In genomic region chr12:45047172-45047571, GRCm38 (mm10) we compare ENCODE assay signal across 16 mouse cellular contexts. TPM values are rescaled to one million over a fixed set of nuclear protein-coding genes. Genes with fewer than 3 reads are reported as not detected.
DNase-seq lines count a peak whose midpoint lies in the region; ATAC-seq and TF ChIP-seq lines count a peak whose summit lies in the region.
"Had no signal": no experiment of that assay in that cellular context is flagged by ENCODE, and none has a peak within 500 bp of the region (broad histone marks: within the 10 kb centered on the region; RNA-seq: fewer than 3 reads in every experiment).

No protein-coding gene starts in this region.

- peak; percentile 81; the same call in 1 of the 2 replicates for ATAC-seq in kidney, postnatal 0 days (replicated peaks; ENCODE audit: low FRiP score, low read depth)
- ATAC-seq: forebrain, postnatal 0 days had no signal

- no peak for TF ChIP-seq CTCF in kidney, postnatal 0 days (IDR thresholded peaks at IDR 0.05; ENCODE audit: low read depth)

- peak overlapping the region; percentile 19 for H3K4me2 ChIP-seq in kidney, postnatal 0 days (ENCODE audit: low read length)
- H3K4me2 ChIP-seq: hindbrain, embryonic 15.5 days had no signal

- 32% methylated on average over 4 of the region's 4 CpGs for WGBS in kidney, postnatal 0 days

- no peaks in the 10 kb centered on the region for H3K36me3 ChIP-seq in kidney, postnatal 0 days (ENCODE audit: insufficient read depth, low read length)
- H3K36me3 ChIP-seq: hindbrain, embryonic 15.5 days had no signal

- H3K9ac ChIP-seq in kidney, postnatal 0 days (ENCODE audit: low read depth, low read length), result no peak overlapping the region
- H3K9ac ChIP-seq: forebrain, postnatal 0 days; hindbrain, embryonic 15.5 days had no signal

- no peaks in the 10 kb centered on the region for H3K27me3 ChIP-seq in kidney, postnatal 0 days (ENCODE audit: insufficient read depth, low read length)
- H3K27me3 ChIP-seq: hindbrain, embryonic 15.5 days had no signal

- no peak overlapping the region for H3K4me3 ChIP-seq in kidney, postnatal 0 days (replicated peaks; ENCODE audit: low read depth, low read length)
- H3K4me3 ChIP-seq: erythroblast, embryonic 14.5 days; hindbrain, embryonic 15.5 days had no signal

- peak overlapping the region; percentile 65 for H3K27ac ChIP-seq in kidney, postnatal 0 days
- H3K27ac ChIP-seq: hindbrain, embryonic 15.5 days had no signal

- 0 out of 2 replicates have a peak, but pooled peaks cover 3% of the 10 kb centered on the region for H3K4me1 ChIP-seq in kidney, postnatal 0 days (replicated peaks; ENCODE audit: insufficient read depth, low read length)

- no peaks in the 10 kb centered on the region for H3K9me3 ChIP-seq in kidney, postnatal 0 days (replicated peaks; ENCODE audit: low read length)
- H3K9me3 ChIP-seq: hindbrain, embryonic 15.5 days had no signal

- DNase-seq in adrenal gland, adult (ENCODE audit: inconsistent age in 2 of 2, low spot score in 1 of 2), result peak; percentile 28 to 74
- DNase-seq in adrenal gland, postnatal 36 days, result no peak
- peak; percentile 5 for DNase-seq in thymus, postnatal 0 days (ENCODE audit: low spot score)
- no peak for DNase-seq in thymus, adult 18-20 months
- DNase-seq in kidney, postnatal 0 days (ENCODE audit: low spot score), result peak; percentile 46
- no peak for DNase-seq in retina, postnatal 1 day
- DNase-seq in urinary bladder, postnatal 14 days (ENCODE audit: low spot score), result no peak
- no peak for DNase-seq in heart, adult 9 months (ENCODE audit: low spot score in 2 of 2)
- DNase-seq: cerebellum, adult 8-10 months; embryo, embryonic 11 days; forebrain, postnatal 0 days; heart, postnatal 10 days; layer of hippocampus, adult 9-11 months had no signal

RNA-seq across cellular contexts. Expression of gene Stxbp6, which starts 27.3 kb away (rescaled TPM):
- 10 to 100 TPM; 16.7 to 22.2 TPM for total RNA-seq in adrenal gland, postnatal 36 days (2021)
- 7.9 and 14.6 TPM in 2 replicates for polyA plus RNA-seq in thymus, postnatal 0 days (2015; fragmentation: Nextera tagmentation; extraction: Ambion mirVana)
- 20.3 and 21.7 TPM in 2 replicates for polyA plus RNA-seq in kidney, postnatal 0 days (2015; fragmentation: Nextera tagmentation; extraction: Ambion mirVana)
- total RNA-seq: megakaryocyte-erythroid progenitor cell, adult 5-6 weeks had no signal
- polyA plus RNA-seq: erythroblast, embryonic 14.5 days had no signal

Comparison
In these comparisons a context has a peak if more than half of its experiments do, and no peak if none do; other contexts are left out.
1. DNase-seq: peak in adrenal gland, adult (2 of 2), thymus, postnatal 0 days (single experiment) and kidney, postnatal 0 days (single experiment); none in adrenal gland, postnatal 36 days (0 of 2), thymus, adult 18-20 months (0 of 2), retina, postnatal 1 day (single experiment), urinary bladder, postnatal 14 days (single experiment) and heart, adult 9 months (0 of 2).